Mouse (Mus musculus) neural tube, embryonic 13.5 days (tissue): ENCODE measurements around the gene Pard3. TPM values are rescaled to one million over a fixed set of nuclear protein-coding genes. Genes with fewer than 3 reads are reported as not detected.
"Not testable (repeated sequence)": the region's sequence is repeated elsewhere in the genome, so short reads cannot be mapped to it uniquely, and the experiment has no call there.

Experiments
- ATAC-seq: fragments of 200-750 bp; cut with Nextera tagmentation; 2 replicates; pipeline ENCODE4 v1.8.0; 2017; ENCODE audit warnings: low read depth, mild to moderate bottlenecking, moderate TSS enrichment, moderate library complexity
- H3K27ac ChIP-seq: fragments of 300-500 bp; sonication (generic); replicated peaks from 2 replicates; pipeline ENCODE4 v1.5.1; 2015; ENCODE audit warnings: moderate library complexity, mild to moderate bottlenecking, inconsistent platforms
- H3K27me3 ChIP-seq: fragments of 300-500 bp; sonication (generic); 2 replicates; pipeline ENCODE4 v1.6.1; 2015; ENCODE audit warnings: mild to moderate bottlenecking, inconsistent platforms
- H3K36me3 ChIP-seq: fragments of 300-500 bp; sonication (generic); 2 replicates; pipeline ENCODE4 v1.6.1; 2015; ENCODE audit warnings: mild to moderate bottlenecking, inconsistent platforms
- H3K4me1 ChIP-seq: fragments of 300-500 bp; sonication (generic); replicated peaks from 2 replicates; pipeline ENCODE4 v1.6.1; 2015; ENCODE audit warnings: inconsistent platforms
- H3K4me2 ChIP-seq: fragments of 300-500 bp; sonication (generic); 2 replicates; pipeline ENCODE4 v1.6.1; 2015; ENCODE audit warnings: inconsistent platforms, mild to moderate bottlenecking, moderate library complexity
- H3K4me3 ChIP-seq: fragments of 300-500 bp; sonication (generic); 2 replicates; pipeline ENCODE4 v1.5.1; 2015; ENCODE audit warnings: mild to moderate bottlenecking, inconsistent platforms
- H3K9ac ChIP-seq: fragments of 300-500 bp; sonication (generic); 2 replicates; pipeline ENCODE4 v1.6.1; 2015; ENCODE audit warnings: moderate library complexity, mild to moderate bottlenecking, inconsistent platforms
- H3K9me3 ChIP-seq: fragments of 300-500 bp; sonication (generic); 2 replicates; pipeline ENCODE4 v1.6.1; 2016; ENCODE audit warnings: inconsistent platforms
- WGBS: fragments of 180-500 bp; shearing (Covaris S2); methylation state at CpG from one replicate; pipeline ENCODE4 v1.1.7; 2015; 5-methylcytosine and 5-hydroxymethylcytosine counted together
- polyA plus RNA-seq: library from polyadenylated mRNA; unstranded; fragments of >200 nt; fragmentation: Nextera tagmentation; extraction: Ambion mirVana; gene quantifications from 2 replicates; pipeline ENCODE4 v1.2.1, GENCODE M21; 2015

Gene Pard3
- polyA plus RNA-seq, 1 experiment from 2014 or later = 20.9 TPM

DNA sequence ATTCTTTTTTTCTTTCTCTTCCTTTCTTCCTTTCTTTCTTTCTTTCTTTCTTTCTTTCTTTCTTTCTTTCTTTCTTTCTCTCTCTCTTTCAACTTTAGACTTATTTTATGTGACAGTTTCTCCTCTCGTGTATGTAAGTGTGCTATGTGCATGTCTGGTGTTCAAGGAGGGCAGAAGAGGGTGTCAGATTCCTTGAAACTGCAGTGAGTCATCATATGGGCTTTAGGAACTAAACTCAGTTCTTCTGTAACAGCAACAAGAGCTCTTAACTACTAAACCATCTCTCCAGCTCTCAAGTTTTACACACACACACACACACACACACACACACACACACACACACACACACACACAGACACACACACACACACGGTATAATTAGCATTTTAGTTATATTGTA is 106.7 kb downstream of the Pard3 start:
- H3K27me3 ChIP-seq, H3K27ac ChIP-seq, H3K9me3 ChIP-seq, H3K4me2 ChIP-seq, H3K36me3 ChIP-seq, H3K9ac ChIP-seq, H3K4me3 ChIP-seq, H3K4me1 ChIP-seq, ATAC-seq: not testable (repeated sequence)
- 78% methylated on average over 2 of the region's 2 CpGs for WGBS

DNA sequence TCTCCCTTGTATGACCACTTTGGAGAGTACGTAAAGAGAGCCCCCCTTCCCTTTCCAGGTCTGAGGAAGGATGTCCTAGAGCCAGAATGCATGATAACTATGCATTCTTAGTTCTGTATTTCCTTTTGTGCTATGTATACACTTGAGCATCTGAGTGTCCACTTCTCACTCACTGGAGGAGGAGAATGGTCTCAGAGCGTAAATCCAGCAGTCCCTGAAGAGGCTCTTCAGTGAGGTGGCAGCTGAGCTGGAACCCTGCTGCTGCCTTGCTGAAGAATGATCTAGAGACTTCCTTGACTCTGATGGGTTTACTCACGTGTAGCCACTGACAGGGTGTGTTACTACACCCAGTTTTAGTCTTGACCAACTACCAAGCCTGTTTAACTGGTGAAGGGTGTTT is 107.2 kb downstream of the Pard3 start:
- Histone ChIP-seq H3K4me1 (no peaks in the 10 kb centered on the region), H3K27ac (no peak overlapping the region), H3K27me3 (no peaks in the 10 kb centered on the region), H3K9ac (no peak overlapping the region), H3K9me3 (no peaks in the 10 kb centered on the region), H3K4me2 (no peak overlapping the region), H3K4me3 (no peak overlapping the region), H3K36me3 (no peaks in the 10 kb centered on the region)
- ATAC-seq = no peak
- 82% methylated on average over 3 of the region's 3 CpGs for WGBS

DNA sequence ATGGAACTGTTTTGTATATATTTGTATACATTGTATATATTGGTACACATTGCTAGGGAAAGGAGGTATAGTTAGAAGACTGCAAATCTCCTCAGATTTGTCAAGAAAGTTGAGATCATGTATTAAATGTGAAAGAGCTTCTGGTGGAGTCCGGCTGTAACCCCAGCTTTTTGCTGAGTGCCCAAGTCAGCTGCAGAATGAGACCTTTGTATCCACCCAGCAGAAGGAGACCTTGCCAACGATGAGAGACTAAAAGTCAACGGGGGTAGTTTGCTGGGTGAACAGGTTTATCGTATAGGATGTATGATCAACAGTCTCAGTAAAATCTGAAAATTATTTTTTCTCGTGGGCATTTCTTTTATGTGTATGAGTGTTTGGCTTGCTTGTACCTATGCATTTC is 109.8 kb downstream of the Pard3 start:
- no peaks in the 10 kb centered on the region for H3K36me3 ChIP-seq
- ATAC-seq = no peak
- no peak overlapping the region for H3K4me3 ChIP-seq
- no peak overlapping the region for H3K9ac ChIP-seq
- no peaks in the 10 kb centered on the region for H3K4me1 ChIP-seq
- 91% methylated on average over 5 of the region's 5 CpGs for WGBS
- no peaks in the 10 kb centered on the region for H3K9me3 ChIP-seq
- H3K27me3 ChIP-seq = no peaks in the 10 kb centered on the region
- no peak overlapping the region for H3K4me2 ChIP-seq
- H3K27ac ChIP-seq = no peak overlapping the region

DNA sequence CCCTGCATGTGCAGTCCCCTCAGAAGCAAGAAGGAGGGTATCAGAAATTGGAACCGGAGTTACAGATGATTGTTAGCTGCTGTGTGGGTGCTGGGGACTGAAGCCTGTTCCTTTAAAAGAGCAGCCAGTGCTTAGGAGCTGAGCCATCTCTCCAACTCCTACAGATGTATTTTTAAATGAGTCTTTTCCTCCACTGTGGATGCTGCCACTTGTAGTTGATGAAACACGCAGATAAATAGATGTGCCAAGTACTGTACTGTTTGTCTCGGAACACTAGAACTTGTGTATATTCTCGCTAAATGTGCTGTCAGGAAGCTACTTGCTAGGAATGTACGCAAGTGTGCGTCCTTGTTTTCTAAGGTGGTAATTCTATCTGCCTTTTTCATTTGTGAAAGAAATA is 110.7 kb downstream of the Pard3 start:
- Histone ChIP-seq H3K9ac (no peak overlapping the region), H3K4me1 (no peaks in the 10 kb centered on the region), H3K27ac (no peak overlapping the region), H3K4me2 (no peak overlapping the region), H3K9me3 (no peaks in the 10 kb centered on the region), H3K36me3 (no peaks in the 10 kb centered on the region), H3K4me3 (no peak overlapping the region), H3K27me3 (no peaks in the 10 kb centered on the region)
- 93% methylated on average over 6 of the region's 6 CpGs for WGBS
- ATAC-seq = no peak

DNA sequence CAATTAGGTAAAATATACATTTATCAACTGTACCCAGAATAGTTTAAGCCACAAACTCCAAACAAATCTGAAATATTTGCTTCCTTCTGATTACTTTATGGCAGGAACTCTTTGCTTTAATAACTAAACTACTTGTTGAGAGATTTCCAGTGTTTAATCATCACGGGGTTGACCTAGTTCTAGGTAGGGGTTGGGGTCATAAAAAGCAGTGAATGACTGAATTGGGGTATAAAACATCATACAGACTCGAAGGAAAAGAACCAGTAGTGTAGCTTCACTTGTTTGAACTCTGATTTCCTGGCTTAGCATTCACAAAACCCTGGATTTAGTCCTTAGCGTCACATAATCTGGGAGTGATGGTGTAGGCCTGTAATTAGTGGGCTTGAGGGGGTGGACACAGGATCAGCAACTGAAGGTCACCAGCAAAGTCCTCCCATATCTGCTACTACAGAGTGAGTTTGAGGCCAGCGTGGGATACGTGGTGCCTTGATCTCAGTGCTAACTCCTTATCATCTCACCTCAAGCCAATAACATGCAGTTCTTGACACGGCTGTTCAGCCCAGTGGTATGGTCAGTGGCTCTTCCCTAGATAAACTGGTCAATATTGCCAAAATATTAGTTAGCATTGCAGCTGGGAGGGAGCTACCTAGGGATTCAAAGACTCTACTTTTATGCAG is 111.6 kb downstream of the Pard3 start:
- Histone ChIP-seq H3K4me3 (no peak overlapping the region), H3K9ac (no peak overlapping the region), H3K27ac (no peak overlapping the region), H3K27me3 (no peaks in the 10 kb centered on the region), H3K4me2 (no peak overlapping the region), H3K36me3 (no peaks in the 10 kb centered on the region), H3K9me3 (no peaks in the 10 kb centered on the region), H3K4me1 (no peaks in the 10 kb centered on the region)
- ATAC-seq = no peak
- 57% methylated on average over 6 of the region's 6 CpGs for WGBS

DNA sequence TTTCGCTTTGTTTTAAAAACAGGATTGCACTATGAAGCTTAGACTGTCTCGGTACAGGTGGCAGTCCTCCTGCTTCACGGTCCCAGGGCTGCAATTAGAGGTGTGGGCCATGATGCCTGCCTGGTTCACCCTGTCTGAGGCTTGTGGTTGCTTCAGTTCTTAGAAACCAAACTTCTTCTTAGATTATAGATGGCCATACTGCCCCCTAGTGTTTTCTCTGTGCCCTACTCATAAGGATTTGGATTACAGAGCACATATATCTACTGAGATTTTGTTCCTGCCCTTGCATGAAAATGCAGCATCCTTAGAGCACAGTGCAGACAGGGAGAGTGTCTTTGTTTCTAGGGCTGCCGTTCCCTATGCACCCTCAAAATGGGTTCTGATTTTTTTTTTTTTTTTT is 114.9 kb downstream of the Pard3 start:
- Histone ChIP-seq H3K36me3 (no peaks in the 10 kb centered on the region), H3K4me1 (peaks cover 21% of the 10 kb centered on the region), H3K4me3 (no peak overlapping the region), H3K27ac (no peak overlapping the region), H3K9me3 (no peaks in the 10 kb centered on the region), H3K27me3 (no peaks in the 10 kb centered on the region), H3K9ac (no peak overlapping the region), H3K4me2 (no peak overlapping the region)
- 0 out of 2 replicates have a peak, but pooled peaks have one; percentile 67 for ATAC-seq
- WGBS = 62% methylated on average over 4 of the region's 4 CpGs

DNA sequence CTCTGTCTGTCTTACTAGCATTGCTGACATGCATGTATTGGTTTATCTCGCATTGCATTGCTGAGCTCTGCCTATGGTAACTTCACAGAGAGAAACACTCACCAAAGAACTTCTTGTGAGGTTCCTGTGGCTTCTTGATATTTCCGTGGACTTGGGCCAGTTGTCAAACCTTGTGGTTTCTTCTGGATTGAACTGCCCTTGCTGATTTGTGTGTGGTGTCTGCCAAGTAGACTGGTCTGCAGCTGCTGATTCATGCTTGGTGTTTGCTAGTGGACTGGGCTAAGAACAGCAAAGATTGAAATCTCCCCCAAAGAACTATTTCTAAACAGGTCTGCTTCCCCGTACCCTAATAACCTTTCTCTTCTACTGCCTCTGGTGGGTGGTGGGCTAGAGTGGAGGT is 117.6 kb downstream of the Pard3 start:
- 93% methylated on average over 3 of the region's 3 CpGs for WGBS
- no peaks in the 10 kb centered on the region for H3K9me3 ChIP-seq
- peaks cover 47% of the 10 kb centered on the region for H3K4me1 ChIP-seq
- H3K27ac ChIP-seq = no peak overlapping the region
- no peaks in the 10 kb centered on the region for H3K27me3 ChIP-seq
- no peak overlapping the region for H3K4me2 ChIP-seq
- no peak overlapping the region for H3K4me3 ChIP-seq
- H3K36me3 ChIP-seq = no peaks in the 10 kb centered on the region
- no peak for ATAC-seq
- no peak overlapping the region for H3K9ac ChIP-seq

DNA sequence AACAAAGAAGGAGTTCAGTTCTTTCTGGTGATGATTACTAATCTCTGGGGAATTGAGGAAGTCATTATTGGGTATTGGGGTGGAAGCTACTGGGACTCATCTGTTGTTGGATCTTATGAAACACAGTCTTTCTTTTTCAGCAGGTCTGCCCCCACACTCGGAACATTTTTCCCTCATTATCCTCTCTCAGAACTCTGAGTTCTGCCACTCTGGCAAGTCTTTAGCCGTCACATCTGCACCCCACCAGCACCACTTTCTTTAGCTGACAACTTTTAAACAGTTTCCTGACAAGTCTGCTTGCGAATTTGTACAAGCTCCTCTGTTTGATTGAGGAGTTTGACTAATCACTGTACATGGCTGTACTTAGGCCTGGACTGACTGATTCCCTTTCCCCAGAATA is 118.4 kb downstream of the Pard3 start:
- ATAC-seq = no peak
- H3K27ac ChIP-seq = no peak overlapping the region
- no peaks in the 10 kb centered on the region for H3K9me3 ChIP-seq
- no peak overlapping the region for H3K9ac ChIP-seq
- 81% methylated on average over 3 of the region's 3 CpGs for WGBS
- peaks cover 47% of the 10 kb centered on the region for H3K4me1 ChIP-seq
- H3K27me3 ChIP-seq = no peaks in the 10 kb centered on the region
- H3K36me3 ChIP-seq = no peaks in the 10 kb centered on the region
- no peak overlapping the region for H3K4me3 ChIP-seq
- no peak overlapping the region for H3K4me2 ChIP-seq

DNA sequence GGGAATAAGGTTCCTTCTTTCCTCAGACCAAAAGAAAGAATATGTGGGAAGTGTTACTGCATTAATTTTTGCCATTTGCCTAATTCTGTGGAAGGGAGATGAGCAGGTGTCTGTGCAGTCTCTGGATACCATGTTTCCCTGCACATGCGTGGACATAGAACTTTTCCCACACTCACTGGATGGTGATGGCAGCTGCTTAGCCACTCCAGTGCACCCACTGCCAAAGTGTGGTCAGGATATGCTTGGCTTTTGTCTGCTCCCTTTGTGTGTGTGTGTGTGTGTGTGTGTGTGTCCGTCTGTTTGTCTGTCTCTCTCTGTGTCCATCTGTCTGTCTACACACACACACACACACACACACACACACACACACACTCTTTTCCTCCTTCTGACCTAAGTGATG is 119.8 kb downstream of the Pard3 start:
- H3K4me1 ChIP-seq = peaks cover 47% of the 10 kb centered on the region
- no peaks in the 10 kb centered on the region for H3K9me3 ChIP-seq
- no peak for ATAC-seq
- WGBS = 53% methylated on average over 2 of the region's 2 CpGs
- H3K27ac ChIP-seq = no peak overlapping the region
- no peak overlapping the region for H3K4me3 ChIP-seq
- H3K36me3 ChIP-seq = no peaks in the 10 kb centered on the region
- H3K4me2 ChIP-seq = no peak overlapping the region
- H3K27me3 ChIP-seq = no peaks in the 10 kb centered on the region
- no peak overlapping the region for H3K9ac ChIP-seq

DNA sequence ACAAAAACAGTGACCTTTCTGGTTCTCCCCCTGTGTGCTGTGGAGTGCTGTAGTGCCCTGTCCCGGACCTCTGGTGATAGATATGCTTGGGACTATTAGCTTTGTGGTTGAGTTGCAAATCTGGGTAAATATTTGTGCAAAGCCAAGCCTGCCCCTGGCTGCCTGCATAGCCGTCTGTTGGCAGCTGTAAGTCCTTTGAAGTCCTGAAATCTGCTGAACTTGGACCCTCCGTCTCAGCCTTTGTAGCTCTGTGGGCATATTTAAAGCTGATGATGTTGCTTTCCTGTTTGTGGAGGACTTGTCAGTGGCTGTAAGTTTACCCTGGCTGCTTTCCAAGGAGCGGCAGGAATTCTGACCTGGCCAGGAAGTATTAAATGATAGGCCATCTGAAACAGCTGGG is 120.3 kb downstream of the Pard3 start:
- Histone ChIP-seq H3K27ac (no peak overlapping the region), H3K4me3 (no peak overlapping the region), H3K4me2 (no peak overlapping the region), H3K27me3 (no peaks in the 10 kb centered on the region), H3K4me1 (peaks cover 47% of the 10 kb centered on the region), H3K9me3 (no peaks in the 10 kb centered on the region), H3K9ac (no peak overlapping the region), H3K36me3 (no peaks in the 10 kb centered on the region)
- 52% methylated on average over 4 of the region's 4 CpGs for WGBS
- no peak for ATAC-seq

DNA sequence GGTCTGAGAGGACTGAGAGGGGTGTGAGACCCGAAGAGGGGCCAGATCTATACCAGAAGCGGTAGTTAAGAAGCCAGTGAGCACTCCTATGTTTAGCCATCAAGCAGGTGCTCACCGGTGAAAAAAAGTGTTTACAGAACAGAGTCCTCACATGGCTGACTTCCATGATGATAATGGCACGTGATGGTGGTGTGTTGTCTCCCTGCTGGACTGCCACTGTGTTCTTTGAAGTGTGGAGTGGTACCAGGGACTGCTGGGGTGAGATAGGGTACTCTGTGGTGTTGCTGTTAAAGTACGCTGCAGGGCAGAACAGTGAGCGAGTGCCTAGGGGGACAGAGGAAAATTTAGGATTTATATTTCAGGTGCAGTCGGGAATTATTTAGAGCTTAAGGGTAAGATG is 122.2 kb downstream of the Pard3 start:
- Histone ChIP-seq H3K9ac (no peak overlapping the region), H3K4me1 (peaks cover 63% of the 10 kb centered on the region), H3K4me3 (no peak overlapping the region), H3K36me3 (no peaks in the 10 kb centered on the region), H3K9me3 (no peaks in the 10 kb centered on the region), H3K4me2 (no peak overlapping the region), H3K27ac (no peak overlapping the region), H3K27me3 (no peaks in the 10 kb centered on the region)
- ATAC-seq = no peak
- WGBS = 67% methylated on average over 7 of the region's 7 CpGs

DNA sequence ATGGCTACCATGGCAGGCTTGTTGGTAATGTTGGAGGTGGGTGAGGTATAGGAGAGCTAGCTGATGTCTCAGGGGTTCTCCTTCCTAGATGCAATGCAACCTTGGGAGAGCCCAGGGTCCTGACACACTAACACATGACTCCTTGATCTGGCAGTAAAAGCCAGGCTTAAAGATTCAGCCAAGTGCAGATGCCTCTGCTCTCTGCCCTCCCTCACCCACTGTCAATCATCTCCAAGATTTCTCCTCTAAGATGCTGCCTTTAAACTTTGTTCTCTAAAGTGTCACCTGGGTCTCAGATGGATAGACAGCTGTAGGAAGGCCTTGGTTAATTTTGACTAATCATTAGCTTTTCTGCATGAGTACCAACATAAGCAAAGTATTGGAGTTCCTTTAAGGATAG is 125.0 kb downstream of the Pard3 start:
- no peak overlapping the region for H3K4me2 ChIP-seq
- peaks cover 69% of the 10 kb centered on the region for H3K4me1 ChIP-seq
- no peaks in the 10 kb centered on the region for H3K9me3 ChIP-seq
- H3K9ac ChIP-seq = no peak overlapping the region
- H3K36me3 ChIP-seq = no peaks in the 10 kb centered on the region
- H3K27me3 ChIP-seq = no peaks in the 10 kb centered on the region
- no peak for ATAC-seq
- H3K4me3 ChIP-seq = no peak overlapping the region
- H3K27ac ChIP-seq = no peak overlapping the region

DNA sequence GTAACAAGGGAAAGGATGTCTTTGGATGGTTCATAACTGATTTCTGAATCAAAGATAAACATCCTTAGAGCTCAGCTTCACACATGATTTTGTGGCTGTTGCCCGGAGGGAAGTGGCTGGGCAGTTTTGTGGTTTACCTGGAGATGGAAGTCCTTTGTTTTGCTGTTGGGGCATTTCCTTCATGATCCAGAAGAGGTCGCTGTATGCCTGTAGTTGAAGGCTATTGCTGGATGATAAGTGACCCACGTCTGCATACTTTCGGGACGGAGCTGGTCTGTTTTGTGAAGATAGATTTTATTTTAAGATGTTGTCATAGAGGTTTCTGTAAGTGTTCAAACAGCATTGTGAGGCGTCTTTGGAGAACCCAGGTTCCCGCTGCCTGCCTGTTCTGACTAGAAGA is 126.7 kb downstream of the Pard3 start:
- no peak overlapping the region for H3K4me2 ChIP-seq
- no peak overlapping the region for H3K4me3 ChIP-seq
- H3K9ac ChIP-seq = 0 out of 2 replicates have a peak overlapping the region, but pooled peaks have one; percentile 18
- no peaks in the 10 kb centered on the region for H3K9me3 ChIP-seq
- peak overlapping the region; percentile 23; the same call in 1 of the 2 replicates for H3K27ac ChIP-seq
- H3K36me3 ChIP-seq = no peaks in the 10 kb centered on the region
- WGBS = 37% methylated on average over 7 of the region's 7 CpGs
- H3K27me3 ChIP-seq = no peaks in the 10 kb centered on the region
- peaks cover 69% of the 10 kb centered on the region for H3K4me1 ChIP-seq
- ATAC-seq = no peak; the same call in 1 of the 2 replicates
